Mouse (Mus musculus) limb, embryonic 11.5 days (tissue): ENCODE results near the gene Hsd17b6. TPM values are rescaled to one million over a fixed set of nuclear protein-coding genes. Genes with fewer than 3 reads are reported as not detected.
A peak's percentile ranks its signal among the peaks of the same experiment; 100 is the strongest.

ENCODE experiments used
- ATAC-seq: fragments of 200-750 bp; cut with Nextera tagmentation; 2 replicates; pipeline ENCODE4 v1.8.0; 2017; ENCODE audit warnings: low read depth; ENCODE audit not compliant: insufficient number of reproducible peaks, low FRiP score, low TSS enrichment
- DNase-seq: peaks from one replicate; pipeline ENCODE4 v3.0.0-alpha.2; 2015; ENCODE audit warnings: low spot score
- H3K27ac ChIP-seq: fragments of 300-500 bp; sonication (generic); replicated peaks from 2 replicates; pipeline ENCODE4 v1.5.1; 2014; ENCODE audit warnings: low read depth, mild to moderate bottlenecking, low read length
- H3K27me3 ChIP-seq: fragments of 300-500 bp; sonication (generic); 2 replicates; pipeline ENCODE4 v1.6.1; 2014; ENCODE audit warnings: mild to moderate bottlenecking, low read length, mixed read lengths; ENCODE audit not compliant: control insufficient read depth, insufficient read depth
- H3K36me3 ChIP-seq: fragments of 300-500 bp; sonication (generic); 2 replicates; pipeline ENCODE4 v1.6.1; 2014; ENCODE audit warnings: mild to moderate bottlenecking, low read length, moderate library complexity, mixed read lengths; ENCODE audit not compliant: control insufficient read depth, insufficient read depth
- H3K4me1 ChIP-seq: fragments of 300-500 bp; sonication (generic); 2 replicates; pipeline ENCODE4 v1.6.1; 2014; ENCODE audit warnings: low read length, mixed read lengths; ENCODE audit not compliant: control insufficient read depth, insufficient read depth
- H3K4me2 ChIP-seq: fragments of 300-500 bp; sonication (generic); 2 replicates; pipeline ENCODE4 v1.6.1; 2014; ENCODE audit warnings: low read depth, mild to moderate bottlenecking, moderate library complexity; ENCODE audit not compliant: severe bottlenecking
- H3K4me3 ChIP-seq: fragments of 300-500 bp; sonication (generic); 2 replicates; pipeline ENCODE4 v1.5.1; 2014; ENCODE audit warnings: low read depth, low read length
- H3K9ac ChIP-seq: fragments of 300-500 bp; sonication (generic); 2 replicates; pipeline ENCODE4 v1.6.1; 2014; ENCODE audit warnings: mild to moderate bottlenecking, low read length
- H3K9me3 ChIP-seq: fragments of 300-500 bp; sonication (generic); 2 replicates; pipeline ENCODE4 v1.6.1; 2016; ENCODE audit warnings: low read length; ENCODE audit not compliant: control insufficient read depth
- WGBS: fragments of 180-500 bp; shearing (Covaris S2); extraction: QIAGEN DNeasy Blood & Tissue Kit; methylation state at CpG from one replicate; pipeline ENCODE4 v1.1.7; 2014; 5-methylcytosine and 5-hydroxymethylcytosine counted together
- polyA plus RNA-seq: library from polyadenylated mRNA; unstranded; fragments of >200 nt; fragmentation: Nextera tagmentation; extraction: Ambion mirVana; gene quantifications from 2 replicates; pipeline ENCODE4 v1.2.1, GENCODE M21; 2014

Gene Hsd17b6
- polyA plus RNA-seq, 1 experiment from 2014 or later, result not detected

- no peak overlapping the region for H3K9ac ChIP-seq
- H3K4me1 ChIP-seq, result no peaks in the 10 kb centered on the region
- H3K4me2 ChIP-seq, result no peak overlapping the region
- H3K27ac ChIP-seq, result no peak overlapping the region
- no peaks in the 10 kb centered on the region for H3K36me3 ChIP-seq
- DNase-seq, result no peak
- no peak for ATAC-seq
- H3K9me3 ChIP-seq, result no peaks in the 10 kb centered on the region
- no peaks in the 10 kb centered on the region for H3K27me3 ChIP-seq
- WGBS, result 85% methylated on average over 4 of the region's 4 CpGs
- no peak overlapping the region for H3K4me3 ChIP-seq
These were observed 57.7 kb downstream of the Hsd17b6 start for GRCm38 (mm10) chr10:127949596-127950130.

- H3K4me2 ChIP-seq, result no peak overlapping the region
- no peaks in the 10 kb centered on the region for H3K36me3 ChIP-seq
- peak; percentile 80; the same call in 1 of the 2 replicates for ATAC-seq
- H3K9me3 ChIP-seq, result no peaks in the 10 kb centered on the region
- H3K4me3 ChIP-seq, result no peak overlapping the region
- H3K4me1 ChIP-seq, result no peaks in the 10 kb centered on the region
- no peak overlapping the region for H3K27ac ChIP-seq
- DNase-seq, result peak; percentile 74
- H3K9ac ChIP-seq, result no peak overlapping the region
- WGBS, result 31% methylated on average over 5 of the region's 5 CpGs
- no peaks in the 10 kb centered on the region for H3K27me3 ChIP-seq
These were observed 61.9 kb downstream of the Hsd17b6 start for GRCm38 (mm10) chr10:127945432-127946064.

Other genes starting within 250 kb of the Hsd17b6 start
- not detected in 2 replicates for gene Rdh1, start 247.9 kb downstream of the Hsd17b6 start, polyA plus RNA-seq
- gene Rdh16f1, start 247.8 kb downstream of the Hsd17b6 start, polyA plus RNA-seq, result not detected in 2 replicates
- gene Rdh9, start 231.2 kb downstream of the Hsd17b6 start, polyA plus RNA-seq, result 0.11 TPM in 1 of 2 replicates, not detected in the other
- not detected in 2 replicates for gene Rdh16, start 206.5 kb downstream of the Hsd17b6 start, polyA plus RNA-seq
- gene Rdh19, start 157.7 kb downstream of the Hsd17b6 start, polyA plus RNA-seq, result not detected in 2 replicates
- not detected in 2 replicates for gene Rdh16f2, start 141.1 kb downstream of the Hsd17b6 start, polyA plus RNA-seq
- not detected in 2 replicates for gene Rdh7, start 118.8 kb downstream of the Hsd17b6 start, polyA plus RNA-seq
- not detected in 2 replicates for gene Sdr9c7, start 109.1 kb downstream of the Hsd17b6 start, polyA plus RNA-seq
- 111 TPM in 2 replicates for gene Prim1, start 7.6 kb upstream of the Hsd17b6 start, polyA plus RNA-seq
- 1,036 and 1,045 TPM in 2 replicates for gene Naca, start 28.0 kb upstream of the Hsd17b6 start, polyA plus RNA-seq
- 631 and 646 TPM in 2 replicates for gene Ptges3, start 51.3 kb upstream of the Hsd17b6 start, polyA plus RNA-seq
- 2,292 and 2,394 TPM in 2 replicates for gene Atp5b, start 75.7 kb upstream of the Hsd17b6 start, polyA plus RNA-seq
- gene Baz2a, start 84.0 kb upstream of the Hsd17b6 start, polyA plus RNA-seq, result 16.7 and 17.1 TPM in 2 replicates
- 25.2 and 29.8 TPM in 2 replicates for gene Rbms2, start 172.7 kb upstream of the Hsd17b6 start, polyA plus RNA-seq
- 1.6 and 1.9 TPM in 2 replicates for gene Gls2, start 186.8 kb upstream of the Hsd17b6 start, polyA plus RNA-seq
- gene Spryd4, start 204.2 kb upstream of the Hsd17b6 start, polyA plus RNA-seq, result 32.5 and 33.1 TPM in 2 replicates
- 0.32 and 0.41 TPM in 2 replicates for gene Mip, start 218.2 kb upstream of the Hsd17b6 start, polyA plus RNA-seq
- 92.9 and 95.6 TPM in 2 replicates for gene Timeless, start 224.5 kb upstream of the Hsd17b6 start, polyA plus RNA-seq
- 0.50 and 0.52 TPM in 2 replicates for gene Apon, start 246.5 kb upstream of the Hsd17b6 start, polyA plus RNA-seq